Mouse (Mus musculus) kidney, adult 2 months (tissue): ENCODE data around the gene Grik5. TPM values are rescaled to one million over a fixed set of nuclear protein-coding genes. Genes with fewer than 3 reads are reported as not detected.

Source experiments
- DNase-seq: peaks from one replicate; pipeline ENCODE4 v3.0.0; 2021
- H3K27ac ChIP-seq: fragments of 200-500 bp; 2 replicates; pipeline ENCODE4 v1.5.1; 2012; ENCODE audit warnings: low read depth, low read length, control low read depth, inconsistent platforms; ENCODE audit not compliant: insufficient read depth
- H3K27me3 ChIP-seq: fragments of 200-500 bp; replicated peaks from 2 replicates; pipeline ENCODE4 v1.6.1; 2012; ENCODE audit warnings: mild to moderate bottlenecking, moderate library complexity, low read length, inconsistent platforms; ENCODE audit not compliant: control insufficient read depth, insufficient read depth
- H3K36me3 ChIP-seq: fragments of 200-500 bp; 2 replicates; pipeline ENCODE4 v1.6.1; 2012; ENCODE audit warnings: mild to moderate bottlenecking, moderate library complexity, low read length, inconsistent platforms; ENCODE audit not compliant: control insufficient read depth, insufficient read depth
- H3K4me1 ChIP-seq: fragments of 200-500 bp; 2 replicates; pipeline ENCODE4 v1.6.1; 2011; ENCODE audit warnings: low read length; ENCODE audit not compliant: control insufficient read depth, insufficient read depth
- H3K4me3 ChIP-seq: fragments of 200-500 bp; 2 replicates; pipeline ENCODE4 v1.5.1; 2011; ENCODE audit warnings: mild to moderate bottlenecking, low read depth, low read length, control low read depth; ENCODE audit not compliant: insufficient read depth
- CTCF ChIP-seq: fragments of 200-500 bp; conservative IDR thresholded peaks from 2 replicates; pipeline ENCODE4 v1.5.1; 2011; ENCODE audit warnings: low read depth, mild to moderate bottlenecking, control low read depth, low read length, moderate library complexity, mixed read lengths; ENCODE audit not compliant: insufficient read depth, insufficient read length
- POLR2A ChIP-seq: fragments of 200-500 bp; IDR thresholded peaks from one replicate; pipeline ENCODE4 v1.6.1; 2011; ENCODE audit warnings: low read depth, low read length, control low read depth
- WGBS: fragments of 180-500 bp; shearing (Covaris S2); methylation state at CpG from one replicate; pipeline ENCODE4 v1.1.7; 2018; 5-methylcytosine and 5-hydroxymethylcytosine counted together
- polyA plus RNA-seq: library from polyadenylated mRNA; depleted of rRNA; stranded (reverse); fragments of >200 nt; gene quantifications from 2 replicates; pipeline ENCODE4 v1.2.3, GENCODE M21; 2012

The Grik5 gene
- polyA plus RNA-seq, 1 experiment, result 17.1 TPM

DNA sequence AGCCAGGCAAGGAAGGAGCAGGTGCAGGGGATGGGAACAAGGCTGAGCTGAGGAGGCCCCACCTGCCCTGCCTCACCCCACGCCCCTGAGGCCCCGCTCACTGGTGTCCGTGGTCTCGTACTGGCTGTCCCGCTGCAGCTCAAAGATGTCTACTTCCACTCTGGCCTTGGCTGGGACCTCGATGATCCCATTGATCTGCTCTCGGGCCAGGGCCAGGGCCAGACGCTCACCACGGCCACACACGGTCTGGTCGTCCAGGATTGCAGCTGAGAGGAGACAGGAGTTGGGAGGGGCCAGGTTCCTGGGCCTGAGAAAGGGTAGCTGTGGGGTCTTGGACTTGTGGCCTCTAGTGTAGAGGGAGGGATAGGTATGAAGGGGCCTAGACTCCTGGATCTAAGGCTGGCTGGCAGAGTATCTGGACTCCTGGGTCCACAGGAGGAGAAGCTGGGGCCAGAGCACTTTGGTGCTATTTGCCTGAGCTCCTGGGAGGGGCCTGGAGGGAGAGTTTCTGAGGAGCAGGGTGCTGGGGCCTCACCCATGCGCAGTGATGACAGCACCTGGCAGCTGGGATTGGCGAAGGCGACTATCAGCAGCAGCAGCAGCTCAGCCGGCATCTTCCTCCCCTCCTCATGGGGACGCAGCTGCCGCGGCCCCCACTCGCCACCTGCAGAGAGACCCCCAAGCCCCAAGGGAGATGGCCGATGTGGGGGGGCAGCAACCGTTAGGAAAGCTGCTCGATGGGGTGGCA is 4.1 kb downstream of the Grik5 start:
- WGBS, result 92% methylated on average over 22 of the region's 22 CpGs
- Histone ChIP-seq H3K4me1 (no peaks in the 10 kb centered on the region), H3K27ac (no peak overlapping the region), H3K27me3 (no peaks in the 10 kb centered on the region), H3K4me3 (no peak overlapping the region), H3K36me3 (no peaks in the 10 kb centered on the region)
- TF ChIP-seq CTCF, result no peak
- no peak for TF ChIP-seq POLR2A
- DNase-seq, result no peak

DNA sequence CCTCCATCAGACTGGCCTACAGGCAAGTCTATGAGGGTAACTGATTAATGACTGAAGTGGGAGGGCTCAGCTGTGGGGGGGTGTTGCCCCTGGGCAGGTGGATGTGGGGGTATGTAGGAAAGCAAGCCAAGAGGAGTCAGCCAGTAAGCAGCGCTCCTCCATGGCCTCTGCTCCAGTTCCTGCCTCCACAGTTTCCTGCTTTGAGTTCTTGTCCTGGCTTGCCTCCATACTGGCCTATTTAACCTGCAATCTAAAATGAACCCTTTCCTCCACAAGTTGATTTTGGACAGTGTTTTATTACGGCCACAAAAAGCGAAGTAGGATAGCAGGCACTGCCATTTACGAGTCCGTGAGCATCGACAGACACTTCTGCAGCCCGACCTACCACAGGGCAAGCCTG is 4.8 kb downstream of the Grik5 start:
- TF ChIP-seq POLR2A (no peak), CTCF (no peak)
- H3K4me1 ChIP-seq, result no peaks in the 10 kb centered on the region
- no peak overlapping the region for H3K4me3 ChIP-seq
- no peak for DNase-seq
- no peaks in the 10 kb centered on the region for H3K36me3 ChIP-seq
- no peak overlapping the region for H3K27ac ChIP-seq
- WGBS, result 74% methylated on average over 7 of the region's 7 CpGs
- H3K27me3 ChIP-seq, result no peaks in the 10 kb centered on the region

DNA sequence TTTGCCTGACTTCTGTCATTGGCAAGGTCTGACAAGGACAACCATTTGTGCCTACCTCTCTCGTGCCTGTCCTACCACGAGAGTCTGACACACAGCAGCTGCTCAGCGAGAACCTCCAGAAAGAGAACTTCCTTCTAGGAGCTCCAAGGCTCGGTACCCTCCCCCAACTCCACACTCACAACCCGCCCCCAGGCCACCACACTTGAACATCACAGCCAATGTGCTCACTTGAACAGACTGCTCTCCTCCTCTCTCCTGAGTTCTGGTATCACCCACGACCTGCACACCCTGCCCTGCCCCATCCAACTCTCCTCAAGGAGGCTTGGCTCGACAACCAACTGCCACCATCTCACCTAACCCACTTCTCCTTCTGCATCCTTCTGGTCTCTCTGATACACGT is 8.2 kb downstream of the Grik5 start:
- Histone ChIP-seq H3K27ac (no peak overlapping the region), H3K4me1 (no peaks in the 10 kb centered on the region), H3K36me3 (no peaks in the 10 kb centered on the region), H3K27me3 (no peaks in the 10 kb centered on the region), H3K4me3 (no peak overlapping the region)
- DNase-seq, result no peak
- WGBS, result 77% methylated on average over 8 of the region's 8 CpGs
- no peak for TF ChIP-seq CTCF
- no peak for TF ChIP-seq POLR2A

DNA sequence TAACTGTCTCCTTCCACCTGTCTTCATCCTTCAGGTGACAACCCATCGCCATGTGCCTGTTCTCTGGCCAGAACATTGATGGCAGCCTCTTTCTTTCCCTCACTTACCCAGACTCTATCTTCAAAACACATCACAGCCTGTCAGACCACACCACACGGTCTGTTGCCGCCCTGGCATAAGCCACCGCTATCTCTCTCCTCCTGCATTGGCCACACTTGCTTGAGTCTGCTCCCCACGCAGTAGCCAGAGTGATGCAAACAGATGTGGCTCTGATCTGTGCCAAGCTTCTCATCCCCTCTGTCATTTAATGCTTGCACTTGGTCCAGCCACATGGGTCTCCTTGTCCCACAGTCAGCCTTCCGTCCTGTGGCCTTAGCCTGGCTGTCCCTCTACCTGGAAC is 8.8 kb downstream of the Grik5 start:
- no peak for TF ChIP-seq CTCF
- TF ChIP-seq POLR2A, result no peak
- 91% methylated on average over 6 of the region's 6 CpGs for WGBS
- no peak overlapping the region for H3K27ac ChIP-seq
- H3K4me1 ChIP-seq, result no peaks in the 10 kb centered on the region
- H3K36me3 ChIP-seq, result no peaks in the 10 kb centered on the region
- no peaks in the 10 kb centered on the region for H3K27me3 ChIP-seq
- DNase-seq, result no peak
- H3K4me3 ChIP-seq, result no peak overlapping the region

DNA sequence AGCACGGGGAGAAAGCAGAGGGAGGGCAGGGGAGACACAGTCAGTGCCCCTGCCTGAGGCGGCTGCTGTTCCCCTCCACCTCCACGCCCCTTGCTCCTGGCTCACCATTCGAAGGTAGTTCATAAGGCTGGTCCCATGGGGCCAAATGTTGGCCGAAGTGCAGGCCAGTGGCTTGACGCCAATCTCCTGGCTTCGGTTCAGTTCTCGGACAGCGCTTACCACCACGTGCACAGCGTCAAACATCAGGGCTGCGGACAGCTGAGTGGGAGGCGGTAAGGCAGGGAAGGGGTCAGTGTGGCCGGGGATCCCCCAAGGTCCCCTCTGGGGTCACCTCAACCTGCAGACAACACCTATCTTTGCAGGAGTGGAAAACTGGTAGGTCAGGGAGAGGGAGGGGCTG is 13.3 kb downstream of the Grik5 start:
- H3K4me1 ChIP-seq, result no peaks in the 10 kb centered on the region
- 53% methylated on average over 14 of the region's 14 CpGs for WGBS
- no peak overlapping the region for H3K27ac ChIP-seq
- no peaks in the 10 kb centered on the region for H3K36me3 ChIP-seq
- TF ChIP-seq POLR2A (no peak), CTCF (no peak)
- DNase-seq, result peak; percentile 63
- no peaks in the 10 kb centered on the region for H3K27me3 ChIP-seq
- no peak overlapping the region for H3K4me3 ChIP-seq

DNA sequence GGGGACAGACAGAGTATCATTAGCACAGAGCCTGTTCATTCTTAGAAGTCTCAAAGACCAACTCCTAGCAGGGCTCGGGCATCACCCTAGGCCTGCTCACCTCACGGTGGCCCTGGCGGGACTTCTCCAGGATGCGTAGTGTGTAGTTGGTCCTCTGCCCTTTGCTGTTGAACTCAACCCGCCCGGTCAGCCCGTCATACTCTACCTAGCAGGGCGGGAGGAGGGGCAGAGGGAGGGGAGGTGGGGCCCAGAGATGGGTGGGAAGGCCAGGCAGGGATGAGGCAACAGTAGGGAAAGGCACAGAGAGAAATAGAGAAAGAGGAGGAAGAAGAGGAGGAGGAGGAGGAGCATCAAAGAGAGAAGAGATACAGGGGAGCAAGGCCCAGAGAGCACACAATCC is 13.8 kb downstream of the Grik5 start:
- 73% methylated on average over 8 of the region's 8 CpGs for WGBS
- no peak for DNase-seq
- no peak overlapping the region for H3K4me3 ChIP-seq
- TF ChIP-seq POLR2A (no peak), CTCF (no peak)
- H3K27me3 ChIP-seq, result no peaks in the 10 kb centered on the region
- H3K36me3 ChIP-seq, result no peaks in the 10 kb centered on the region
- H3K27ac ChIP-seq, result no peak overlapping the region
- H3K4me1 ChIP-seq, result no peaks in the 10 kb centered on the region

DNA sequence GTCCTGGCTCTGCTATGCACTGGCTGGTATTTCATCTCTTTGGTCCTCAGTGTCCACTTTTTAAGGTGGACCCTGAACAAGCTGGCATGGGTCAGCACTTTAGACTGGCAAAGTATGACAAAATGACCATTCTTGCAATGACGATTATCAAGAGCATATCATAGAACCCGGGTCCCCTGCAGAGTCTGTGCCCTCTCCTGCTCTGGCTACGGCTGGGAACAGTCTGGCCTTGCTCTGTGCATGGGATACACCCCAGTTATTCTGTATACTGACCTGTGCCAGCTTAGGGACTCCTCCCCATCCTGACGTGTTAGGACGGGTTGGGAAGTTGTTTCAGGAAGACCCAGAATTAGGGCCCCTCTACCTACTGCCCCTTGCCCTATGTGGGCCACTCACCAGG is 14.3 kb downstream of the Grik5 start:
- no peak for DNase-seq
- TF ChIP-seq CTCF (no peak), POLR2A (no peak)
- H3K27ac ChIP-seq, result no peak overlapping the region
- H3K4me3 ChIP-seq, result no peak overlapping the region
- no peaks in the 10 kb centered on the region for H3K36me3 ChIP-seq
- H3K27me3 ChIP-seq, result no peaks in the 10 kb centered on the region
- H3K4me1 ChIP-seq, result no peaks in the 10 kb centered on the region
- 92% methylated on average over 5 of the region's 5 CpGs for WGBS

DNA sequence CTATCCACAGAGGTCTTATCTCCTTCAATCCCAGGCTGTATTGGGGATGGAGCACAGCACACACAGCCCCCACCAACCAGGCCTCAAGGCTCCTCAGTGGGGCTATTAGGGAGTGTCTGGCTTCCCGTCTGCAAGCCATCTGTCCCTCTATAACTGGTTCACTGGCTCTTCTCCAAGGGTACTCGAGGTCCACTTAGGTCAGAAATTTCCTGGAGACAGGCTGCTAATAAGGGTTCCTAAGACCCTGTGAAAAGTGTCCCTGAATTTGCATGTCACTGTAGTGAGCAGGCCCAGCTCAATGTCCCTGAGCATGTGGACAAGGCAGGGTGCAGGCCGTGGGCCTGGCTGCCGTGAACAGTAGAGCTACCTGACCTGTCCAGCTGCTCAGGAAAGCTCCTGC is 15.2 kb downstream of the Grik5 start:
- no peaks in the 10 kb centered on the region for H3K36me3 ChIP-seq
- H3K27ac ChIP-seq, result no peak overlapping the region

More for the DNA sequence above, 15.2 kb downstream of the Grik5 start:
- WGBS, result 68% methylated on average over 4 of the region's 4 CpGs
- H3K4me1 ChIP-seq, result no peaks in the 10 kb centered on the region
- H3K4me3 ChIP-seq, result no peak overlapping the region
- TF ChIP-seq CTCF (no peak), POLR2A (no peak)
- DNase-seq, result no peak
- no peaks in the 10 kb centered on the region for H3K27me3 ChIP-seq
